Mouse (Mus musculus): Measurements from ENCODE around the gene Alox5.

The Alox5 gene

GRCm38 (mm10) chr6:116417518-116418315 is 43.3 kb downstream of the Alox5 start:
- DNase-seq: peak; percentile 30

GRCm38 (mm10) chr6:116416000-116416552 is 44.9 kb downstream of the Alox5 start:
- peak; percentile 67 for DNase-seq

- DNase-seq: peak; percentile 86
These were observed 45.8 kb downstream of the Alox5 start for GRCm38 (mm10) chr6:116415126-116415676.

GRCm38 (mm10) chr6:116412546-116413325 is 48.2 kb downstream of the Alox5 start:
- peak; percentile 83 for DNase-seq

DNA sequence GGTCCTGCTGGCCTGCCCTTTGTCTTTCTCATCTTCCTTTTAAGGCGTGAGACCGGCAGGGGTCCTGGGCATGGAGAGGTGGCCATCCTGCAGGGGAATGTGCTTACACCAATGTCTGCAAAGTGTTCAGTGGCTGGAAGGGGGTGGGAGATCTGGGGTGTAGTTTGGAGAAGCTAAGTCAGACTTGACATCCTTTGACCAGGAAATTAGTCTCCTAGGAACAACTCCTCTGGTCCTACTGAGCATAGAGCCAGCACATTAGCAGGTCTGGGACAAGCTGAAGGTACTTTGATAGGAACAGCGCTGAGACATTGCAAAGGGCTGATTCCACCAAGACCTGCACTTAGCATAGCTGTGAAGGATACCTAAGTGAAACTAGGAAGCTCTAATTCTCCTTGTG is 49.3 kb downstream of the Alox5 start:
- peak; percentile 73 for DNase-seq

DNA sequence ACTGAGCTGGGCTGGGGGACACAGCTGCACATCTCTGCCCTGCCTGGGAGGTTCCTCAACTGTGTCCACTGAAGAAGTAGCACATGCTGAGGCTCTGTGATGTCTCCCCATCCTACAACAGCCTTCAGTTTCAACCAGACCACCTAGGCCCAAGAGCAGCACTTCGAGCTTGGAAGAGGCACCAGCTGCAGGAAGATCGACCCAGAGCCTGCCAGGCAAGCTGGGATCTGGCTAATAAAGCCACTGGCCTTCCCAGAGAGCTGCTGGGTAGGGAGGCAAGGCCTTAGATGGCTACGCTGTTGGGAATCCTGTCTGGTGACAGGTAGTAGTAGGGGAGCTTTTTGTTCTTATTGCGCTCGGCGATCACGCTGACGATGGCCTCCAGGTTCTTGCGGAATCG is 50.5 kb downstream of the Alox5 start:
- DNase-seq: peak; percentile 85

GRCm38 (mm10) chr6:116407956-116408657 is 52.9 kb downstream of the Alox5 start:
- peak; percentile 93 for DNase-seq

DNA sequence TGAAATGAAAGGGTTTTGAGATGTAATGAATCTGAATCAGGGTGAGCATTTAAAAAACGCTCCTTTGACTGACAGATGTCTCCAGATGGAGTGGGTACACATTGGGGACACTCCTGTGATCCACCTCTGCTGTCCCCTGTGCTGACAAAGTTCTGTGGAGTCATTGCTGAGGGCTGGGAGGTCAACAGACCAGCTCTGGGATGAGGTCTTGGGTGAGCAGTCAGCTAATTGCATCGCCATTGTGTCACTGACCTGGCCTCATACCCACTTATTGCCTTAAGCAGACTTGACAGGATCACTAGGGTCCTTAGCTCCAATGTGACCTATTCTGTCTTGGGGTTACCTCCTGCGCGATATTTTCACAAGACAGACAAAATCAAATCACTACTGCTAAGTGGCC is 53.8 kb downstream of the Alox5 start:
- DNase-seq: peak; percentile 82

DNA sequence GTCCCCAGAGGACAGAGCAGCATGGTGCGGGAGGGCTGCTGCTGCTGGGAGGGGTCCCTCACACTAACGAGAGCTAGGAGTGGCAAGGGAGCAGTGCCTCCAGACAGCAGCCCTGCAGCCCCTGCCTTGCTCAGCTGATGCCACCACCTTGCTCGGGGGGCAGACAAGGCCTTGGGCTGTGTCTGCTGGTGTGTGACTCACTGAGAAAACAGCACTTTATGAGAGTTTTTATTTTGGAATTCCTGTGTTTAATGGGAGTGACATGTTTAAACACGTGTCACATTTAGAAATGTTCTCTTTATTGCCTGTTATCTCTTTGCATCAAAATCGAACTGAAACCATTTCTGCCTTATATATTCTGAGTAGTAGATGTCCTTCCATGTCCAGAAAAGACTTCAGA is 54.3 kb downstream of the Alox5 start:
- peak; percentile 85 for DNase-seq

DNA sequence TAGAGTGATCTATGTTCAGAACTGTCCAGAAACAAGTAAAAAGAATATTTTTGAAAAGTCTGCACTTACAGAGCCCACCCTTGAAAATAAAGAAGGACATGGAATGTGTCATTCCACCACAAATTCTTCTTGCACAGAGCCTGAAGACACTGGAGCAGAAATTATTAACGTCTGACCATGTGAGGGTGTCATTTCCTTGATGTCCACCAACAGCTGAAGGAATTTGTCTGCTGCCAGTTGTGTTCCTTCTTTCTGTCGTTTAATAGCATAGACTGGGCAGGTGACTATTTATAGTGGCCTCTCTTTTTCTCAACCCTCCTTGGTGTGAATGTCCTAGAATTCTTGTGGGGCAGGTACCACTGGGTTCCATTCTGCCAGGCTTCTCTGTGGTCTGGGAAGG is 54.8 kb downstream of the Alox5 start:
- no peak for DNase-seq

GRCm38 (mm10) chr6:116405715-116406114 is 55.3 kb downstream of the Alox5 start:
- DNase-seq: no peak

- DNase-seq: peak; percentile 84
These were observed 55.7 kb downstream of the Alox5 start for GRCm38 (mm10) chr6:116405243-116405642.

DNA sequence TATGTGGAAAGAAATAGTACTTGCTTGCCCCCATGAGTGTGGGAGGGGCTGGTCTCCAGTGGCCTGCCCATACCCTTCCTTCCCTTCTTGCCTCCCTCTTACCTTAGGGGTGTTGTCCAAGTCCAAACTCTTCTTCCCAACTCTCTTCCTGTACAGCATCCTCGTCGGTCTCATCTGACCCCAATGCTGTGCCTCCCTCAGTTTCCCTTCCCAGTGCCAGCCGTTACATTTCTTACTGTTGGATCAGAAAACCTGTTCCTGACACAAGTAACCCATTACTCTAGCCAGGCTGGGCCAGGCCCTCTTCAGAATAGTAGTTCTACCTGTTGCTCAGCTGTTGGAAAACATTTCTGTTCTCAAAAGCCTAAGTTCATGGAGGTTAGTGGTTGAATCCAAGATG is 58.6 kb downstream of the Alox5 start:
- DNase-seq: peak; percentile 83

- DNase-seq: peak; percentile 89
These were observed 59.1 kb downstream of the Alox5 start for GRCm38 (mm10) chr6:116401746-116402423.

- peak; percentile 37 for DNase-seq
These were observed 62.8 kb downstream of the Alox5 start for GRCm38 (mm10) chr6:116398136-116398535.

GRCm38 (mm10) chr6:116397621-116398020 is 63.4 kb downstream of the Alox5 start:
- DNase-seq: peak; percentile 66

DNA sequence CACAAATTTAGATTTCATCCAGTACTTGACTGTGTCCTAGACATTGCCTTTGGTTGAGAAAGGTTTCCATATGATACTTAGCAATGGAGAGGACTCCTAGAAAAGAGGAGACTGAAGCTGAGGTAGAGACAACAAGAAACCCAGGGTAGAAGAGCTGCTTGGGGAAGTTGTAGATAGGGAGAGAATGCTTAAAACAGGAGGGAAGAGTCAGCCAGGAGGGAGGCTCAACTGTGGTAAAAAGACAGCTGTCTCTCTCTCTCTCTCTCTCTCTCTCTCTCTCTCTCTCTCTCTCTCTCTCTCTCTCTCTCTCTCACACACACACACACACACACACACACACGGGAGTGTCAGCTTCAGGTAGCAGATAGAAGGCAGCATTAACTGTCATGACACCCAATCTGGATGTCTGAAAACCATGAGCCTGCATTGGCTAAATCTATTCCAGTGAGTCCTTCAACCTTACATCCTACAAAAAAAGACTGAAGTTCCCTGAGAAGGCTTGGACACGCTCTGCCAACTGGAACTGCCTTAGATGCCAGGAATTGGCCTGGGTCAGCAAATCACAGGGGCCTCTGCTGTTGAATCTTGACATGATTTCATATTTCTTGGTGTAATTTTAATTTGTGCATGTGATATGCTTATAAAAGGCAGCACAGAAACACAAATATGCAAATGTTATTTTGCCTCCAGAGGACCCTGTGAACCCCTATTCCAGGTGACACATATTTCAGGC is 65.9 kb downstream of the Alox5 start:
- DNase-seq: peak; percentile 51

DNA sequence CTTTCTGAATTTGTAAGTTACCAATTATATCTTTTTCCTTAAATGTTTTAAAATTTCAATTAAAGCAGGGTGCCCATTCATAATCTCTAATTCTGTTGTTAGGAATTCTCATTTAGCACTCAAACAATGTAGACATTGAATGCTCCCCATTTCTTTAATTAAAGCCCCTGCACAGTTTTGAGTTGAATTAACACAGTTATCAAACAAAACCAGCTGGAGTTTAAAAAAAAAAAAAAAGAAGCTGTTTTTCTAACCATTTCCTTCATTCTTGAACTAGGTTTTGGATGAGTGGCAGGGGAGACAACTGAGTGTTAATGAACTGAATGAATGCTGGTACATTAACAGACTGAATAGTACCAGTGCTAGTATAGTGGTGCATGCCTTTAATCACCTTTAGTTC is 71.5 kb downstream of the Alox5 start:
- no peak for DNase-seq

DNA sequence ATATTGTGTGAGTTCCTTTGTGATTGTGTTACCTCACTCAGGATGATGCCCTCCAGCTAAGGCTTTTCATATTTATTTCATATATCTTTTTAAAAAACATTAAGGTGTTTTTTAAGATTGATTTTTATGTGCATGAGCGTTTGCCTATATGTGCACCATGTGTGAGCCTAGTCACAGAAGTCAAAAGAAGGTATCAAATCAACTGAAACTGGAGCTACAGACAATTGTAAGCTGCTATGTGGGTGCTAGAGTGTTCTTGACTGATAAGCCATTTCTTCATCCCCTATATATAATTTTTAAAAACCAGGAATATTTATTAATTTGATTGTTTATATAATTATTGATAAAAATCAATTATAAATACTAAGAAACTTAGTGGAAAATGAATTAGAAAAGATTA is 72.9 kb downstream of the Alox5 start:
- no peak for DNase-seq

DNA sequence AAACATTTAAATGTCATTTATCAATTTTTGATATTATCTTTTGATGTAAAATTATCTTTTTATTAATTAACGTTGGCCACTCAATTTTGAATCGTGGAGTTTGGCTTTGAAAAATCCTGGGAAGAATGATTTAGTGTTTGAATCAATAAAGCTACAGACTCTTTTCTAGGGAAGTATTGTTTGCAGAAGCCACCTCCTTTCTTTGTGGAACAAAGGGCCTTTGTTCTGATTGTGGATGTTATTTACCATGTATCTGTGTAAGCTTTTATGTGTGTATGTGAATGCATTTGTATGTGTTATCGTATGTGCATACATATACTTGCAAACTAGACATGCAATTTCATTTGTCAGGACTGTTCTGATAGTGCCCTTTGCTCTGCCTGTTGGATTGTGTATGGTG is 74.5 kb downstream of the Alox5 start:
- peak; percentile 68 for DNase-seq

- peak; percentile 73 for DNase-seq
These were observed 74.9 kb downstream of the Alox5 start for GRCm38 (mm10) chr6:116386045-116386415.

Data from heart, adult 11 months (tissue).